Mouse (Mus musculus): ENCODE results near the gene Rph3a. TPM values are rescaled to one million over a fixed set of nuclear protein-coding genes. Genes with fewer than 3 reads are reported as not detected.

Rph3a gene
- polyA plus RNA-seq (2015; fragmentation: Nextera tagmentation; extraction: Ambion mirVana): 9.0 and 9.4 TPM in 2 replicates

DNA sequence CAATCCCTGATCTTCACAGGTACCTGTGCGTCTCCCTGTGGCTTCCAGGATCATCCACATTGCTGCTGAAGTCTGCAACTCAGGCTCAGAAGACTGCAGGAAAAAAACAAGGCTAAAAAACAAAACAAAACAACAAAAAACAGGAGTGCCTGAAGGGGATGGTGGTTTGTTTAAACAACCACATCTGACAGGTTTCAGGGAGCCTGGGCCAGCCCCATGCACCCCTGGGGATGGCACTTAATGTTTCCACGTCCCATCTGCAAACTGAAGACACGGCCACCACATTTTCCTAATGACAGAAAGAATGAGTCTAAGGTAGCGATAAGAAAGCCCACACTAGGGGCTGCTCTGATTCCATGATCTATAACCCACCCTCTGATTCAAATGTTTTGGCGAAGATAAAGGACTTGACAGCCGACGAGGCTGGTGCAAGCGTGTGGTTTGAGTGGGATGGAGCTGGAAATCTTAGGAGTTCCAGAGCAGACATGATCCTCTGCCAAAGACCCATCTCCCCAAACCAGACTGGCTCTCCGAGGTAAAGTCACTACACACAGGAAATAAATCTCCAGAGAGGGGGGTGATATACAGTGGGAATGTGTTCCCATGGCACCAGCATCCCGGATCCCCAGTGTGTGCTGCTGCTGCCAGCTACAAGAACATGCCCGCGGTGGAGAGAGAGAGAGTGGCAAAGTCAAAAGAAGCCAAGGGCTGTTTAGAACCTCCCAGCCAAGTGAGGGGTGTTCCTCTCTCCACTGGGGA is at the start of gene Rph3a:
Rph3a (minus strand) TSS at position 282 of the 759 bp plus-strand sequence.
- no peak for ATAC-seq (ENCODE audit: low read depth)
- peaks cover 29% of the 10 kb centered on the region for H3K4me1 ChIP-seq (replicated peaks)
- peak within 1 kb of the TSS; percentile 58 for H3K4me2 ChIP-seq
- H3K27ac ChIP-seq (replicated peaks): peak within 1 kb of the TSS; percentile 40
- peak within 1 kb of the TSS; percentile 66 for H3K9ac ChIP-seq
- no peaks in the 10 kb centered on the region for H3K9me3 ChIP-seq
- 55% methylated on average over 12 of the region's 12 CpGs for whole genome bisulfite sequencing
- H3K36me3 ChIP-seq: no peaks in the 10 kb centered on the region
- H3K27me3 ChIP-seq: peaks cover 14% of the 10 kb centered on the region
- H3K4me3 ChIP-seq: peak within 1 kb of the TSS; percentile 34

DNA sequence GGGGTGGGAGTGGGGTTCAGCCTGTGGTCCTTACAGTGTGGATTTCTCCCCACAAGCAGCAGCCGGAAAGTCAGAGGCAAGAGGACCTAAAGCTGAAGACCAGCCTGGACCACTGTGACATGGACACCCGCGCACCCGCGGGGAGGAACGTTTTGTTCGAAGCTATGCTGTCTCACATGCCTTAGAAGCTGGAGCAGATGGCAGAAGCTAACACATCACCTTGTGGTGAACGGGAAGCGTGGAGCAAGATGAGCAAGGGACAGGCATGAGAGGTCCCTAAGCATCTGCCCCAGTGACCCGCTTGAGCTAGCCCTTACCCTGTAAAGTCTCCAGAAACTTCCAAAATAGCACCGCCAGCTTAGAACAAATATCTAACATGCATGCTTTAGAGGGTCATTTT is 48.4 kb upstream of the Rph3a start:
- peaks cover 8% of the 10 kb centered on the region for H3K4me1 ChIP-seq (replicated peaks)
- no peak for ATAC-seq (ENCODE audit: low read depth)
- H3K4me2 ChIP-seq: no peak overlapping the region
- no peaks in the 10 kb centered on the region for H3K9me3 ChIP-seq
- no peak overlapping the region for H3K27ac ChIP-seq (replicated peaks)
- H3K36me3 ChIP-seq: no peaks in the 10 kb centered on the region
- H3K9ac ChIP-seq: no peak overlapping the region
- WGBS: 90% methylated on average over 11 of the region's 11 CpGs
- H3K4me3 ChIP-seq: no peak overlapping the region
- H3K27me3 ChIP-seq: no peaks in the 10 kb centered on the region

DNA sequence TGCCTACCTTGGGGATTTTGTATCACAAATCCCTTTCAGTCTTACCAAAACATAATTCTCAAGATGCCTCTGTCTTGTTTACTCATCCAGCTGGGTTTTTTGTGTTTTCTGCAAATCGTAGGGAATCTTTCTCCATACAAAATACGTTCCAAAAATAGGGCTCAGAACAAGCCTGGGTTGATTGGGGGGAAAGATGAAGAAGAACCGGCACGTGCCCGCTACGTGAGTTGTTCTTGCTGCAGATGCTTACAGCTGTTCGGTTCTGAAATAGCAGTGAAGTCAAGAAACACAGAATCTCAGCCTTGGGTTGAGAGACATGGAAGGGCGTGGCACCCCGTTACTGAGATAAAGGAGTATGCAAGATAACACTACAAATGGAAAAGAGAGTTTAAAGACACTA is 44.0 kb upstream of the Rph3a start:
- Histone ChIP-seq H3K36me3 (no peaks in the 10 kb centered on the region), H3K4me2 (no peak overlapping the region), H3K27me3 (no peaks in the 10 kb centered on the region), H3K9ac (no peak overlapping the region), H3K4me3 (no peak overlapping the region), H3K27ac (replicated peaks) (no peak overlapping the region), H3K4me1 (replicated peaks) (no peaks in the 10 kb centered on the region), H3K9me3 (no peaks in the 10 kb centered on the region)
- no peak for ATAC-seq (ENCODE audit: low read depth)
- 82% methylated on average over 9 of the region's 9 CpGs for WGBS

DNA sequence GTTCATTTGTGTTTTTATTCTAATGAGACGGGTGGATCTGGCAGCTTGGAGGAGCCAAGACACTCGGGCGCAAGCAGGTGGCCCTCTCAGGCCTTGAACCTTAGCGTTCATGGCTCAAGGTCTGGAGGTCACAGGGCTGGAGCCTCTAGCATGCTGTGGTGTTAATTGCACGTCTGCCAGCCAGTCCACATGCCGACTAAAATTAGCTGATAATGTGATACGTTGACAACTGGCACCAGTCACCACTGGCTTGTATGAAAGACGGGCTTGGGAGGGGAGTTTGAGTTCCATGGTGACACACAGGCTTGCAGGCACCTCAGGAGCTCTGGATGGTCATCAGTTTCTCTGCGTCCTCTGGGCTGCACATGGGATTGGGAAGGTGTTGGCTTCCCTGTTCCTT is 31.9 kb upstream of the Rph3a start:
- WGBS: 81% methylated on average over 9 of the region's 9 CpGs
- no peaks in the 10 kb centered on the region for H3K9me3 ChIP-seq
- H3K27me3 ChIP-seq: no peaks in the 10 kb centered on the region
- H3K4me2 ChIP-seq: no peak overlapping the region
- no peak for ATAC-seq (ENCODE audit: low read depth)
- no peak overlapping the region for H3K27ac ChIP-seq (replicated peaks)
- H3K4me3 ChIP-seq: no peak overlapping the region
- H3K36me3 ChIP-seq: no peaks in the 10 kb centered on the region
- H3K9ac ChIP-seq: no peak overlapping the region
- peaks cover 13% of the 10 kb centered on the region for H3K4me1 ChIP-seq (replicated peaks)

DNA sequence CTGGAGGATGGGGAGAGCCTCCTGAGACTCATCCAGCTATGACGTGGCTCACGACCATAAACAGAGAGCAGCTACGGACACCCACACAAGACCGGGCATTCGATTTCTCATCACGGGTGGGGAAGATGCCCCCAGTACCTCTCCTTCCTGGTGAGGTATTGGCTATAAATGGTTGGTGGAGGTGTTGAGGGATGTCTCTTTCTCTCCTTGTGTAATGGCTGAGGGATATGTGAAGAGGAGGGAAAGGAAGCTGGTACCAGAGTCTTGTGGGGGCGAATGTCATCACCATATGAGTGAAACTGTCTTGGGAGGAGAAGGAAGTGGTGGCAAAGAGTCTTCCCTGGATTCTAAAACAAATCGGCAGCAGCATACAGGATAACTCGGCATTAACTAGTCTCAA is 29.6 kb upstream of the Rph3a start:
- no peak overlapping the region for H3K9ac ChIP-seq
- WGBS: 76% methylated on average over 9 of the region's 9 CpGs
- H3K4me1 ChIP-seq (replicated peaks): no peaks in the 10 kb centered on the region; the same call in 1 of the 2 replicates
- H3K4me2 ChIP-seq: no peak overlapping the region
- no peak overlapping the region for H3K27ac ChIP-seq (replicated peaks)
- H3K36me3 ChIP-seq: no peaks in the 10 kb centered on the region
- H3K27me3 ChIP-seq: no peaks in the 10 kb centered on the region
- no peak overlapping the region for H3K4me3 ChIP-seq
- ATAC-seq (ENCODE audit: low read depth): no peak
- no peaks in the 10 kb centered on the region for H3K9me3 ChIP-seq

DNA sequence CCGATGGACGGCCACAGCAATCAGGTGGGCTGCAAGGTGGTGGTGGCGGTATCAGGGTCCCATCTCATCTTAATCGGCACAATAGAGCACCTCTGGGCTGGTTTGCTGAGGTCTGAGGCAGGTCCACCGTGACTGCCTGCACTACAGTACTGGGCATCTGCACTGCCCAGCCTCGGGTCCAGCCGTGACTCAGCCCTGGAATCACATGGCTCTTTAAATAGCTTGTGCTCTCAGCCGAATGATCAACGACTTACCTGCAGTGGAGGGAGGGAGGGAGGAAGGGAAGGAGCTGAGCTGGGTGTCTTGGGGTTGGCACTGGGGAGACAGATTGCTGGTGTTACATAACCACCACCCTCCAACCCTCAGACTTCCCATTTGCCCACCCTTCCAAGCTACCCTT is 20.3 kb upstream of the Rph3a start:
- H3K36me3 ChIP-seq: no peaks in the 10 kb centered on the region
- no peak overlapping the region for H3K27ac ChIP-seq (replicated peaks)
- no peaks in the 10 kb centered on the region for H3K27me3 ChIP-seq
- no peak for ATAC-seq (ENCODE audit: low read depth)
- H3K4me1 ChIP-seq (replicated peaks): peaks cover 13% of the 10 kb centered on the region; the same call in 1 of the 2 replicates
- H3K9me3 ChIP-seq: no peaks in the 10 kb centered on the region
- no peak overlapping the region for H3K9ac ChIP-seq
- 81% methylated on average over 9 of the region's 9 CpGs for WGBS
- no peak overlapping the region for H3K4me2 ChIP-seq
- H3K4me3 ChIP-seq: no peak overlapping the region

DNA sequence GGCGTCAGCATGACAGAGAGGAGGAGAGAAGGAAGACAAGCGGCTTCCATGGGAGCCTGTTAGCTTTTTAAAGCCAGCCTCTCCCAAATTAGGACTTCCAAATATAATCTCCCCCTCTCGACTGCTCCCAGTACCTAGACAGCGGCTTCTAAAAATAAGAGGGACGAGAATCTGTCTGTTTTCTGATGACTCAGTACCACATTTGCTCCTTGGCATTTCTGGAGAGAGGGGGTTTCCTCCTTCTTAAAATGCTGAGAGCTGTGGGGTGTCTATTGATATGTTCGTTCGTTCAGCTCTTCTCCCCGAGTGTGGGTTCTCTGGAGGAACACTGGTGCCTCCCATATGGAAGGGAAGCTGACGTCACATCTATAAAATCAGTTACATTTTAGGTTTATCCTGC is 9.6 kb upstream of the Rph3a start:
- Histone ChIP-seq H3K4me1 (replicated peaks) (peaks cover 14% of the 10 kb centered on the region; the same call in 1 of the 2 replicates), H3K9me3 (no peaks in the 10 kb centered on the region), H3K4me3 (no peak overlapping the region), H3K27ac (replicated peaks) (no peak overlapping the region), H3K36me3 (no peaks in the 10 kb centered on the region), H3K4me2 (no peak overlapping the region), H3K9ac (no peak overlapping the region), H3K27me3 (no peaks in the 10 kb centered on the region)
- WGBS: 80% methylated on average over 9 of the region's 9 CpGs
- ATAC-seq (ENCODE audit: low read depth): no peak

DNA sequence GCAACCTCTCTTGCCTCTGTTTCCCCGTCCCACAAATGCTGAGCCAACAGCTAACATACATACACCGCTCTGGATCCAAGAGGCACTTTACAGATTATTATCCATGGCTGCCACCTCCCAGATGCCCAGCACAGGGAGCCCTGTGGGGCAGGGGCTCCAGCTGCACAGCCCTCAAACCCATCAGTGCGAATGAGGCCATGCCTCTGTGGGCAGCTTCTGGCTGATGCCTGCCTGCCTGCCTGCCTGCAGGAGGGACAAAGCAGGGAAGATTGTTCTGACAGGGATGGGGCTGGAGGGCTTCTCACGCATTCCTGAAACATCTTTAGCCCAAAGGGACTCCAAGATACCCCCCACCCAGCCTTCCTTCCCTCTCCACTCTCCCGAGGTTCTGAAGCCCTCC is 7.8 kb upstream of the Rph3a start:
- Histone ChIP-seq H3K9ac (no peak overlapping the region), H3K4me3 (no peak overlapping the region)

DNA sequence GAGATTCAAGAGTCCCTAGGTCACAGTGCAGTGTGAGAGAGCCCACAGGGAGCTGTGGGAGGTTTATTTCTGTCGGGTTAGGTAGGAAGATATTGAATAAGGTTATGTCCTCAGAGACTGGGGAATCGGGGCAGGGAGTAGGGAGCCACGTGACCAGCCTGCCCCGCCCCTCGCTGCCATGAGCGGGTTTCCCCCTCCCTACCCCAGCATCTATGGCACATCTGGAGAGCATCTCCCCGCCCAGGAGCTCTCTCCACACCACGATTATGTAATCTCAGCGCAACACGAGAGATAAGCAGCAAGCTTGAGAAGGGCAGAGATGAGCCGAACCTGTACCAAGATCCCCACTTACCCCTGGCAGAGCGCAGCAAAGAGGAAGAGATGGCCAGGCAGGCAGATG is 6.5 kb upstream of the Rph3a start:
- no peak overlapping the region for H3K27ac ChIP-seq (replicated peaks)
- no peaks in the 10 kb centered on the region for H3K27me3 ChIP-seq
- H3K36me3 ChIP-seq: no peaks in the 10 kb centered on the region
- no peak for ATAC-seq (ENCODE audit: low read depth)
- WGBS: 35% methylated on average over 12 of the region's 12 CpGs
- no peak overlapping the region for H3K9ac ChIP-seq
- H3K4me3 ChIP-seq: no peak overlapping the region
- H3K4me1 ChIP-seq (replicated peaks): peaks cover 18% of the 10 kb centered on the region; the same call in 1 of the 2 replicates
- no peak overlapping the region for H3K4me2 ChIP-seq
- H3K9me3 ChIP-seq: no peaks in the 10 kb centered on the region

More for the DNA sequence above, 7.8 kb upstream of the Rph3a start:
- Histone ChIP-seq H3K4me1 (replicated peaks) (peaks cover 18% of the 10 kb centered on the region; the same call in 1 of the 2 replicates), H3K27ac (replicated peaks) (no peak overlapping the region), H3K36me3 (no peaks in the 10 kb centered on the region), H3K4me2 (no peak overlapping the region), H3K9me3 (no peaks in the 10 kb centered on the region), H3K27me3 (no peaks in the 10 kb centered on the region)
- no peak for ATAC-seq (ENCODE audit: low read depth)
- 65% methylated on average over 5 of the region's 5 CpGs for WGBS

DNA sequence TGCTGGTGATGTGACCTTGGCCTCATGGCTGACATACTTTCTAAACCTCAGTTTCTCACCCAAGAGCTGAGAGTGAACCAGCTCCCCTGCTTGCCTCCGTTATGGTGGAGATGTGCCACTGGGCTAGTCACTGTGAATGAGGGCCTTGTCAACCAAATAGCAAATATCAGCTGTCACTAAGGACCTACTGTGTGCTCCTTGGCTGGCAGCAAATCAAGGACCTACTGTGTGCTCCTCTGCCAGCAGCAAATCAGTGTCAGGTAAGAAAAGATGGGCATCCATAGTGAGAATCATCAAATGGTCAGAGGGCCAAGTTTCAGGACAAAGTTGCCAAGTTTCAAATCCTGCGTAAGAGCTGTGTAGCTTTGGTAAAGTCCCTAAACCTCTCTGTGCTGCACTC is 4.6 kb upstream of the Rph3a start:
- H3K27ac ChIP-seq (replicated peaks): no peak overlapping the region
- H3K4me2 ChIP-seq: no peak overlapping the region
- H3K4me1 ChIP-seq (replicated peaks): peaks cover 27% of the 10 kb centered on the region
- H3K4me3 ChIP-seq: no peak overlapping the region
- WGBS: 93% methylated on average over 2 of the region's 2 CpGs
- no peak for ATAC-seq (ENCODE audit: low read depth)
- no peaks in the 10 kb centered on the region for H3K27me3 ChIP-seq
- H3K9ac ChIP-seq: no peak overlapping the region
- H3K9me3 ChIP-seq: no peaks in the 10 kb centered on the region
- no peaks in the 10 kb centered on the region for H3K36me3 ChIP-seq

DNA sequence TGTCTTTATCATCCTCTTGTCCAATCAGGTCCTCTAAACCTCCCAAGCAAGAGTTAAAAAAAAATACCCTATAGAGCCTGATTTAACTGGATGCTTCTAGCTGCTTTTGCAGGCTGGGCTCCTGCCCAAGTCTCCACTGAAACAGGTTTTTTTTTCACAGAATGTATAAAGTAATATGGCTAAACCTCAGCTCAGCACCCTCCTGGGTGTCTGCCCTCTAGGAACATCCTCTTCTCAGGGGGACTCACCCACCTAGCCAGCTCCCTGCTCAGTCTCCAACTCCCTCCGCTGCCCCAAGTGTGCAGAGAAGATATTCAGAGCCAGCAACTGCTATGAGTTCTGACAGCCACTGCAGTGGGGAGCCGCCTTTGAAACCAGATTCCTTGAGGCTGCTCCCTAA is 2.1 kb upstream of the Rph3a start:
- Histone ChIP-seq H3K4me1 (replicated peaks) (peaks cover 43% of the 10 kb centered on the region), H3K9me3 (no peaks in the 10 kb centered on the region), H3K9ac (no peak overlapping the region), H3K4me3 (no peak overlapping the region), H3K4me2 (no peak overlapping the region), H3K36me3 (no peaks in the 10 kb centered on the region), H3K27ac (replicated peaks) (no peak overlapping the region), H3K27me3 (peaks cover 9% of the 10 kb centered on the region)
- no peak for ATAC-seq (ENCODE audit: low read depth)
- WGBS: 27% methylated on average over 2 of the region's 2 CpGs

DNA sequence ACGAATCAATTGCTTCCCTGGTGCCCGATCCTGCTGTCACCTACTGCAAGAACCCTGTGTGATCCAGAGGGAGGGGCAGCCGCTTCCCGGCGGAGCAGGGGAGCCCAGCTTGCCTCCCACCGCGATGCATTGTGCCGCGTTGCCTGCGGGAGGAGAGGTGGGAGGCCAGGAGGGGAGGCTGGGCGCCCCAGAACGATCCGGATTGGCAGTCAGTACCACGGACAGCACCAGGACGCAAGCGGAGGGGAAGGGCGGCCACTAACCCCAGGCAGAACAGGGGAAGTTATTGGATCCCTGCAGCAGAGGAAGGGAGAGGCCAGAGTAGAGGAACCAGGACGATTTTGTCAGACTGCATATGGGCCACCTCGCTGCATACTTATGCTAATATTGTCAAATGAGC is 486 bp downstream of the Rph3a start:
- Histone ChIP-seq H3K4me2 (peak overlapping the region; percentile 58), H3K36me3 (no peaks in the 10 kb centered on the region), H3K27ac (replicated peaks) (peak overlapping the region; percentile 40), H3K4me1 (replicated peaks) (peaks cover 30% of the 10 kb centered on the region), H3K9ac (peak overlapping the region; percentile 66), H3K27me3 (peaks cover 16% of the 10 kb centered on the region), H3K4me3 (peak overlapping the region; percentile 34), H3K9me3 (no peaks in the 10 kb centered on the region)
- WGBS: under 1% methylated on average over 19 of the region's 19 CpGs
- peak; percentile 40; the same call in 1 of the 2 replicates for ATAC-seq (ENCODE audit: low read depth)

All from neural tube, embryonic 13.5 days (tissue).